Mouse (Mus musculus) midbrain, embryonic 13.5 days (tissue): ENCODE measurements at regions not wholly inside any gene's neighbourhood (a gene's known extent, or its start where the extent isn't known, plus 50 kb on each side); places are given as distances from the start of the nearest gene placed in this dataset.
"Not testable (repeated sequence)": the region's sequence is repeated elsewhere in the genome, so short reads cannot be mapped to it uniquely, and the experiment has no call there.

ENCODE experiments used
- ATAC-seq: fragments of 200-750 bp; cut with Nextera tagmentation; 2 replicates; pipeline ENCODE4 v1.8.0; 2017; ENCODE audit warnings: mild to moderate bottlenecking, moderate TSS enrichment, moderate library complexity
- H3K27ac ChIP-seq: fragments of 300-500 bp; sonication (generic); 2 replicates; pipeline ENCODE4 v1.5.1; 2015; ENCODE audit warnings: inconsistent platforms, mild to moderate bottlenecking, moderate library complexity
- H3K27me3 ChIP-seq: fragments of 300-500 bp; sonication (generic); 2 replicates; pipeline ENCODE4 v1.6.1; 2015; ENCODE audit warnings: mild to moderate bottlenecking, inconsistent platforms
- H3K36me3 ChIP-seq: fragments of 300-500 bp; sonication (generic); 2 replicates; pipeline ENCODE4 v1.6.1; 2015; ENCODE audit warnings: mild to moderate bottlenecking, inconsistent platforms
- H3K4me1 ChIP-seq: fragments of 300-500 bp; sonication (generic); replicated peaks from 2 replicates; pipeline ENCODE4 v1.6.1; 2015; ENCODE audit warnings: inconsistent platforms
- H3K4me2 ChIP-seq: fragments of 300-500 bp; sonication (generic); replicated peaks from 2 replicates; pipeline ENCODE4 v1.6.1; 2015; ENCODE audit warnings: moderate library complexity, mild to moderate bottlenecking, inconsistent platforms
- H3K4me3 ChIP-seq: fragments of 300-500 bp; sonication (generic); replicated peaks from 2 replicates; pipeline ENCODE4 v1.5.1; 2015; ENCODE audit warnings: mild to moderate bottlenecking, inconsistent platforms
- H3K9ac ChIP-seq: fragments of 300-500 bp; sonication (generic); replicated peaks from 2 replicates; pipeline ENCODE4 v1.6.1; 2015; ENCODE audit warnings: mild to moderate bottlenecking, inconsistent platforms
- H3K9me3 ChIP-seq: fragments of 300-500 bp; sonication (generic); 2 replicates; pipeline ENCODE4 v1.6.1; 2016; ENCODE audit warnings: mild to moderate bottlenecking, inconsistent platforms
- WGBS: fragments of 180-500 bp; shearing (Covaris S2); methylation state at CpG from one replicate; pipeline ENCODE4 v1.1.7; 2015; 5-methylcytosine and 5-hydroxymethylcytosine counted together

GRCm38 (mm10) chr1:64463715-64464290 lies 68.6 kb upstream of the Creb1 start:
- no peak overlapping the region for H3K9ac ChIP-seq
- no peaks in the 10 kb centered on the region for H3K4me1 ChIP-seq
- no peak overlapping the region for H3K4me2 ChIP-seq
- WGBS: 90% methylated on average over 5 of the region's 5 CpGs
- ATAC-seq: no peak
- no peaks in the 10 kb centered on the region for H3K36me3 ChIP-seq
- H3K4me3 ChIP-seq: no peak overlapping the region
- H3K27ac ChIP-seq: no peak overlapping the region
- no peaks in the 10 kb centered on the region for H3K9me3 ChIP-seq
- no peaks in the 10 kb centered on the region for H3K27me3 ChIP-seq

- H3K4me3 ChIP-seq, H3K9me3 ChIP-seq, H3K27ac ChIP-seq, H3K4me1 ChIP-seq, ATAC-seq, H3K9ac ChIP-seq, H3K36me3 ChIP-seq, H3K4me2 ChIP-seq, H3K27me3 ChIP-seq: not testable (repeated sequence)
- WGBS: 94% methylated on average over 6 of the region's 6 CpGs
Observed at GRCm38 (mm10) chr1:64461616-64462015, 70.8 kb upstream of the Creb1 start.

GRCm38 (mm10) chr1:64457872-64458271 lies 74.6 kb upstream of the Creb1 start:
- Histone ChIP-seq H3K27me3 (no peaks in the 10 kb centered on the region), H3K9me3 (no peaks in the 10 kb centered on the region), H3K36me3 (no peaks in the 10 kb centered on the region), H3K4me3 (no peak overlapping the region), H3K27ac (no peak overlapping the region), H3K4me2 (no peak overlapping the region), H3K9ac (no peak overlapping the region), H3K4me1 (no peaks in the 10 kb centered on the region)
- no peak for ATAC-seq
- 78% methylated on average over 5 of the region's 5 CpGs for WGBS

GRCm38 (mm10) chr1:64449141-64449540 lies 83.3 kb upstream of the Creb1 start:
- no peak for ATAC-seq
- H3K9me3 ChIP-seq: no peaks in the 10 kb centered on the region
- H3K4me3 ChIP-seq: no peak overlapping the region
- H3K27me3 ChIP-seq: no peaks in the 10 kb centered on the region; the same call in 1 of the 2 replicates
- H3K9ac ChIP-seq: no peak overlapping the region
- 84% methylated on average over 3 of the region's 3 CpGs for WGBS
- no peak overlapping the region for H3K4me2 ChIP-seq
- peaks cover 23% of the 10 kb centered on the region for H3K4me1 ChIP-seq
- H3K27ac ChIP-seq: no peak overlapping the region
- no peaks in the 10 kb centered on the region for H3K36me3 ChIP-seq

GRCm38 (mm10) chr1:64448090-64448489 lies 84.4 kb upstream of the Creb1 start:
- H3K27me3 ChIP-seq: no peaks in the 10 kb centered on the region; the same call in 1 of the 2 replicates
- no peak overlapping the region for H3K4me3 ChIP-seq
- no peak for ATAC-seq
- H3K9ac ChIP-seq: no peak overlapping the region
- no peak overlapping the region for H3K4me2 ChIP-seq
- H3K4me1 ChIP-seq: peaks cover 23% of the 10 kb centered on the region
- H3K27ac ChIP-seq: no peak overlapping the region
- no peaks in the 10 kb centered on the region for H3K9me3 ChIP-seq
- no peaks in the 10 kb centered on the region for H3K36me3 ChIP-seq
- under 1% methylated on average over 5 of the region's 5 CpGs for WGBS

GRCm38 (mm10) chr1:64446492-64446891 lies 86.0 kb upstream of the Creb1 start:
- no peak overlapping the region for H3K27ac ChIP-seq
- H3K9me3 ChIP-seq: no peaks in the 10 kb centered on the region
- 0 out of 2 replicates have a peak, but pooled peaks have one; percentile 12 for ATAC-seq
- no peak overlapping the region for H3K4me2 ChIP-seq
- no peaks in the 10 kb centered on the region for H3K36me3 ChIP-seq
- no peaks in the 10 kb centered on the region; the same call in 1 of the 2 replicates for H3K27me3 ChIP-seq
- H3K9ac ChIP-seq: no peak overlapping the region
- peaks cover 28% of the 10 kb centered on the region for H3K4me1 ChIP-seq
- H3K4me3 ChIP-seq: no peak overlapping the region
- WGBS: 38% methylated on average over 4 of the region's 4 CpGs

- ATAC-seq: peak; percentile 96
- WGBS: under 1% methylated on average over 13 of the region's 13 CpGs
- H3K4me2 ChIP-seq: peak overlapping the region; percentile 38
- no peak overlapping the region for H3K4me3 ChIP-seq
- H3K4me1 ChIP-seq: peaks cover 28% of the 10 kb centered on the region
- no peaks in the 10 kb centered on the region for H3K9me3 ChIP-seq
- no peak overlapping the region; the same call in 1 of the 2 replicates for H3K9ac ChIP-seq
- peak overlapping the region; percentile 76 for H3K27ac ChIP-seq
- H3K36me3 ChIP-seq: no peaks in the 10 kb centered on the region
- no peaks in the 10 kb centered on the region; the same call in 1 of the 2 replicates for H3K27me3 ChIP-seq
Observed at GRCm38 (mm10) chr1:64445919-64446318, 86.5 kb upstream of the Creb1 start.

GRCm38 (mm10) chr1:64443436-64443835 lies 89.0 kb upstream of the Creb1 start:
- no peaks in the 10 kb centered on the region for H3K9me3 ChIP-seq
- H3K4me2 ChIP-seq: no peak overlapping the region
- no peak overlapping the region for H3K4me3 ChIP-seq
- H3K9ac ChIP-seq: no peak overlapping the region
- no peak for ATAC-seq
- no peaks in the 10 kb centered on the region for H3K36me3 ChIP-seq
- H3K27me3 ChIP-seq: no peaks in the 10 kb centered on the region; the same call in 1 of the 2 replicates
- 91% methylated on average over 6 of the region's 6 CpGs for WGBS
- peaks cover 25% of the 10 kb centered on the region for H3K4me1 ChIP-seq
- no peak overlapping the region for H3K27ac ChIP-seq

- H3K36me3 ChIP-seq: no peaks in the 10 kb centered on the region
- H3K4me1 ChIP-seq: peaks cover 21% of the 10 kb centered on the region
- no peak overlapping the region for H3K4me3 ChIP-seq
- H3K27ac ChIP-seq: peak overlapping the region; percentile 1; the same call in 1 of the 2 replicates
- no peak for ATAC-seq
- no peak overlapping the region for H3K4me2 ChIP-seq
- 68% methylated on average over 9 of the region's 9 CpGs for WGBS
- H3K27me3 ChIP-seq: no peaks in the 10 kb centered on the region; the same call in 1 of the 2 replicates
- H3K9me3 ChIP-seq: no peaks in the 10 kb centered on the region
- H3K9ac ChIP-seq: no peak overlapping the region
Observed at GRCm38 (mm10) chr1:64442179-64442874, 90.1 kb upstream of the Creb1 start.

GRCm38 (mm10) chr1:64423256-64423655 lies 109.2 kb upstream of the Creb1 start:
- 74% methylated on average over 1 of the region's 1 CpGs for WGBS
- no peaks in the 10 kb centered on the region for H3K27me3 ChIP-seq
- no peaks in the 10 kb centered on the region for H3K36me3 ChIP-seq
- peaks cover 6% of the 10 kb centered on the region for H3K9me3 ChIP-seq
- no peak overlapping the region for H3K4me3 ChIP-seq
- H3K4me2 ChIP-seq: no peak overlapping the region
- no peak overlapping the region for H3K9ac ChIP-seq
- no peak overlapping the region for H3K27ac ChIP-seq
- no peak for ATAC-seq
- 0 out of 2 replicates have a peak, but pooled peaks cover 2% of the 10 kb centered on the region for H3K4me1 ChIP-seq

GRCm38 (mm10) chr1:64418567-64418966 lies 113.9 kb upstream of the Creb1 start:
- H3K27me3 ChIP-seq: no peaks in the 10 kb centered on the region
- H3K27ac ChIP-seq: no peak overlapping the region
- H3K4me3 ChIP-seq: no peak overlapping the region
- H3K9ac ChIP-seq: no peak overlapping the region
- peaks cover 8% of the 10 kb centered on the region for H3K9me3 ChIP-seq
- ATAC-seq: no peak
- H3K4me1 ChIP-seq: 0 out of 2 replicates have a peak, but pooled peaks cover 2% of the 10 kb centered on the region
- no peaks in the 10 kb centered on the region for H3K36me3 ChIP-seq
- H3K4me2 ChIP-seq: no peak overlapping the region

GRCm38 (mm10) chr1:64415906-64416305 lies 116.5 kb upstream of the Creb1 start:
- Histone ChIP-seq H3K27ac (no peak overlapping the region), H3K4me3 (no peak overlapping the region), H3K4me2 (no peak overlapping the region), H3K27me3 (no peaks in the 10 kb centered on the region), H3K9ac (no peak overlapping the region), H3K9me3 (peaks cover 5% of the 10 kb centered on the region; the same call in 1 of the 2 replicates), H3K36me3 (no peaks in the 10 kb centered on the region), H3K4me1 (0 out of 2 replicates have a peak, but pooled peaks cover 5% of the 10 kb centered on the region)
- ATAC-seq: no peak
- 85% methylated on average over 7 of the region's 7 CpGs for WGBS
